Mouse (Mus musculus) midbrain, embryonic 12.5 days (tissue): ENCODE measurements around the gene Ttll8. TPM values are rescaled to one million over a fixed set of nuclear protein-coding genes. Genes with fewer than 3 reads are reported as not detected.

Source experiments
- ATAC-seq: fragments of 200-750 bp; cut with Nextera tagmentation; 2 replicates; pipeline ENCODE4 v1.8.0; 2017; ENCODE audit warnings: low read depth, moderate TSS enrichment, moderate library complexity; ENCODE audit not compliant: low FRiP score
- H3K27ac ChIP-seq: fragments of 300-500 bp; sonication (generic); replicated peaks from 2 replicates; pipeline ENCODE4 v1.5.1; 2016; ENCODE audit warnings: mild to moderate bottlenecking
- H3K27me3 ChIP-seq: fragments of 300-500 bp; sonication (generic); 2 replicates; pipeline ENCODE4 v1.6.1; 2016; ENCODE audit warnings: mild to moderate bottlenecking
- H3K36me3 ChIP-seq: fragments of 300-500 bp; sonication (generic); 2 replicates; pipeline ENCODE4 v1.6.1; 2016
- H3K4me1 ChIP-seq: fragments of 300-500 bp; sonication (generic); 2 replicates; pipeline ENCODE4 v1.6.1; 2016
- H3K4me2 ChIP-seq: fragments of 300-500 bp; sonication (generic); replicated peaks from 2 replicates; pipeline ENCODE4 v1.6.1; 2016; ENCODE audit warnings: mild to moderate bottlenecking, moderate library complexity
- H3K4me3 ChIP-seq: fragments of 300-500 bp; sonication (generic); 2 replicates; pipeline ENCODE4 v1.5.1; 2016; ENCODE audit warnings: mild to moderate bottlenecking
- H3K9ac ChIP-seq: fragments of 300-500 bp; sonication (generic); replicated peaks from 2 replicates; pipeline ENCODE4 v1.6.1; 2016; ENCODE audit warnings: mild to moderate bottlenecking, moderate library complexity
- H3K9me3 ChIP-seq: fragments of 300-500 bp; sonication (generic); 2 replicates; pipeline ENCODE4 v1.6.1; 2016; ENCODE audit warnings: mild to moderate bottlenecking
- WGBS: fragments of 180-500 bp; shearing (Covaris S2); methylation state at CpG from one replicate; pipeline ENCODE4 v1.1.7; 2016; 5-methylcytosine and 5-hydroxymethylcytosine counted together
- polyA plus RNA-seq: library from polyadenylated mRNA; unstranded; fragments of >200 nt; fragmentation: Nextera tagmentation; extraction: Ambion mirVana; gene quantifications from 2 replicates; pipeline ENCODE4 v1.2.1, GENCODE M21; 2016

Ttll8 gene
- polyA plus RNA-seq, 1 experiment from 2014 or later = not detected

GRCm38 (mm10) chr15:88854969-88855830 is 99.0 kb downstream of the Ttll8 start:
- no peak overlapping the region for H3K4me3 ChIP-seq
- 70% methylated on average over 14 of the region's 15 CpGs for whole genome bisulfite sequencing
- H3K27me3 ChIP-seq = no peaks in the 10 kb centered on the region
- H3K9ac ChIP-seq = no peak overlapping the region
- H3K9me3 ChIP-seq = no peaks in the 10 kb centered on the region
- no peak overlapping the region for H3K4me2 ChIP-seq
- no peak for ATAC-seq
- no peaks in the 10 kb centered on the region for H3K36me3 ChIP-seq
- H3K4me1 ChIP-seq = peaks cover 9% of the 10 kb centered on the region; the same call in 1 of the 2 replicates
- no peak overlapping the region for H3K27ac ChIP-seq

- Histone ChIP-seq H3K27me3 (no peaks in the 10 kb centered on the region), H3K9me3 (no peaks in the 10 kb centered on the region), H3K4me2 (no peak overlapping the region), H3K36me3 (no peaks in the 10 kb centered on the region), H3K27ac (no peak overlapping the region), H3K9ac (no peak overlapping the region), H3K4me1 (peaks cover 9% of the 10 kb centered on the region; the same call in 1 of the 2 replicates), H3K4me3 (no peak overlapping the region)
- ATAC-seq = no peak
- 53% methylated on average over 6 of the region's 6 CpGs for whole genome bisulfite sequencing
Observed at GRCm38 (mm10) chr15:88854119-88854968, 99.9 kb downstream of the Ttll8 start.

- peaks cover 9% of the 10 kb centered on the region; the same call in 1 of the 2 replicates for H3K4me1 ChIP-seq
- no peaks in the 10 kb centered on the region for H3K36me3 ChIP-seq
- no peak for ATAC-seq
- no peak overlapping the region for H3K4me3 ChIP-seq
- H3K9me3 ChIP-seq = no peaks in the 10 kb centered on the region
- 88% methylated on average over 9 of the region's 9 CpGs for WGBS
- no peak overlapping the region for H3K9ac ChIP-seq
- H3K27me3 ChIP-seq = no peaks in the 10 kb centered on the region
- no peak overlapping the region for H3K4me2 ChIP-seq
- no peak overlapping the region for H3K27ac ChIP-seq
Observed at GRCm38 (mm10) chr15:88853106-88853505, 101.1 kb downstream of the Ttll8 start.

GRCm38 (mm10) chr15:88851507-88852149 is 102.6 kb downstream of the Ttll8 start:
- peaks cover 9% of the 10 kb centered on the region; the same call in 1 of the 2 replicates for H3K4me1 ChIP-seq
- H3K27me3 ChIP-seq = no peaks in the 10 kb centered on the region
- no peak overlapping the region for H3K27ac ChIP-seq
- no peak for ATAC-seq
- 83% methylated on average over 9 of the region's 10 CpGs for WGBS
- no peaks in the 10 kb centered on the region for H3K9me3 ChIP-seq
- no peak overlapping the region for H3K4me3 ChIP-seq
- H3K9ac ChIP-seq = no peak overlapping the region
- H3K4me2 ChIP-seq = no peak overlapping the region
- H3K36me3 ChIP-seq = no peaks in the 10 kb centered on the region

GRCm38 (mm10) chr15:88851076-88851475 is 103.1 kb downstream of the Ttll8 start:
- Histone ChIP-seq H3K9me3 (no peaks in the 10 kb centered on the region), H3K27ac (no peak overlapping the region)
- 67% methylated on average over 3 of the region's 3 CpGs for WGBS

GRCm38 (mm10) chr15:88850146-88850826 is 103.9 kb downstream of the Ttll8 start:
- Histone ChIP-seq H3K4me2 (no peak overlapping the region), H3K27ac (no peak overlapping the region), H3K4me1 (peaks cover 9% of the 10 kb centered on the region; the same call in 1 of the 2 replicates), H3K9ac (no peak overlapping the region), H3K9me3 (no peaks in the 10 kb centered on the region), H3K36me3 (no peaks in the 10 kb centered on the region), H3K4me3 (no peak overlapping the region), H3K27me3 (no peaks in the 10 kb centered on the region)
- ATAC-seq = no peak
- WGBS = 65% methylated on average over 10 of the region's 10 CpGs

More at GRCm38 (mm10) chr15:88851076-88851475, 103.1 kb downstream of the Ttll8 start:
- Histone ChIP-seq H3K4me2 (no peak overlapping the region), H3K4me1 (peaks cover 9% of the 10 kb centered on the region; the same call in 1 of the 2 replicates), H3K27me3 (no peaks in the 10 kb centered on the region), H3K36me3 (no peaks in the 10 kb centered on the region), H3K9ac (no peak overlapping the region), H3K4me3 (no peak overlapping the region)
- no peak for ATAC-seq

GRCm38 (mm10) chr15:88849621-88850020 is 104.6 kb downstream of the Ttll8 start:
- no peaks in the 10 kb centered on the region for H3K36me3 ChIP-seq
- H3K4me1 ChIP-seq = peaks cover 6% of the 10 kb centered on the region; the same call in 1 of the 2 replicates
- 91% methylated on average over 2 of the region's 2 CpGs for WGBS
- no peak overlapping the region for H3K9ac ChIP-seq
- ATAC-seq = no peak
- H3K9me3 ChIP-seq = no peaks in the 10 kb centered on the region
- H3K4me3 ChIP-seq = no peak overlapping the region
- H3K4me2 ChIP-seq = no peak overlapping the region
- no peak overlapping the region for H3K27ac ChIP-seq
- H3K27me3 ChIP-seq = no peaks in the 10 kb centered on the region

GRCm38 (mm10) chr15:88848661-88849060 is 105.6 kb downstream of the Ttll8 start:
- Histone ChIP-seq H3K27me3 (no peaks in the 10 kb centered on the region), H3K36me3 (no peaks in the 10 kb centered on the region), H3K4me2 (no peak overlapping the region), H3K4me1 (no peaks in the 10 kb centered on the region), H3K9me3 (no peaks in the 10 kb centered on the region), H3K4me3 (no peak overlapping the region), H3K9ac (no peak overlapping the region), H3K27ac (no peak overlapping the region)
- no peak for ATAC-seq
- WGBS = 95% methylated on average over 1 of the region's 1 CpGs

GRCm38 (mm10) chr15:88844966-88845365 is 109.3 kb downstream of the Ttll8 start:
- no peaks in the 10 kb centered on the region for H3K36me3 ChIP-seq
- H3K9me3 ChIP-seq = no peaks in the 10 kb centered on the region
- 88% methylated on average over 7 of the region's 7 CpGs for WGBS
- ATAC-seq = no peak
- no peak overlapping the region for H3K4me3 ChIP-seq
- H3K27ac ChIP-seq = no peak overlapping the region
- H3K4me2 ChIP-seq = no peak overlapping the region
- H3K27me3 ChIP-seq = 0 out of 2 replicates have a peak, but pooled peaks cover 6% of the 10 kb centered on the region
- 0 out of 2 replicates have a peak, but pooled peaks cover 3% of the 10 kb centered on the region for H3K4me1 ChIP-seq
- no peak overlapping the region for H3K9ac ChIP-seq

GRCm38 (mm10) chr15:88843486-88844097 is 110.6 kb downstream of the Ttll8 start:
- ATAC-seq = no peak
- Histone ChIP-seq H3K9ac (no peak overlapping the region), H3K4me1 (peaks cover 15% of the 10 kb centered on the region; the same call in 1 of the 2 replicates), H3K36me3 (no peaks in the 10 kb centered on the region), H3K27me3 (peaks cover 17% of the 10 kb centered on the region; the same call in 1 of the 2 replicates), H3K27ac (no peak overlapping the region), H3K9me3 (no peaks in the 10 kb centered on the region), H3K4me2 (no peak overlapping the region), H3K4me3 (no peak overlapping the region)
- WGBS = 49% methylated on average over 8 of the region's 8 CpGs

GRCm38 (mm10) chr15:88842300-88842673 is 111.9 kb downstream of the Ttll8 start:
- H3K9me3 ChIP-seq = no peaks in the 10 kb centered on the region

More at GRCm38 (mm10) chr15:88842300-88842673, 111.9 kb downstream of the Ttll8 start:
- Histone ChIP-seq H3K4me3 (no peak overlapping the region), H3K27ac (no peak overlapping the region), H3K9ac (no peak overlapping the region), H3K36me3 (no peaks in the 10 kb centered on the region), H3K4me2 (no peak overlapping the region), H3K4me1 (peaks cover 22% of the 10 kb centered on the region), H3K27me3 (peaks cover 17% of the 10 kb centered on the region; the same call in 1 of the 2 replicates)
- no peak for ATAC-seq
- WGBS = 79% methylated on average over 3 of the region's 3 CpGs
